Mouse (Mus musculus): Measurements from ENCODE around the gene Olfr933.

Olfr933 gene

GRCm38 (mm10) chr9:38972013-38972412 is at the start of gene Olfr933:
Gene Olfr933, plus strand, starts transcription at chr9:38972313.
- DNase-seq: no peak

- no peak for DNase-seq
Measured at GRCm38 (mm10) chr9:38929509-38929908, 42.6 kb upstream of the Olfr933 start, which contains the start of gene Olfr930. Gene Olfr930, plus strand, starts transcription at chr9:38929809.

- DNase-seq: no peak
Measured at GRCm38 (mm10) chr9:38953401-38954123, 18.6 kb upstream of the Olfr933 start.

GRCm38 (mm10) chr9:38954124-38954416 is 18.0 kb upstream of the Olfr933 start:
- no peak for DNase-seq

- DNase-seq: no peak
Measured at GRCm38 (mm10) chr9:38988215-38988614, 16.1 kb downstream of the Olfr933 start, which contains the start of gene Olfr934. Gene Olfr934, minus strand, starts transcription at chr9:38988315.

- no peak for DNase-seq
Measured at GRCm38 (mm10) chr9:38999583-38999982, 27.5 kb downstream of the Olfr933 start, which contains the start of gene Olfr935. Gene Olfr935, minus strand, starts transcription at chr9:38999683.

GRCm38 (mm10) chr9:39023277-39023676 is 51.2 kb downstream of the Olfr933 start, which contains the start of gene Olfr146:
Gene Olfr146, minus strand, starts transcription at chr9:39023377.
- DNase-seq: no peak
